Mouse (Mus musculus) forebrain, embryonic 16.5 days (tissue): ENCODE measurements at regions not wholly inside any gene's neighbourhood (a gene's known extent, or its start where the extent isn't known, plus 50 kb on each side); places are given as distances from the start of the nearest gene placed in this dataset.
A peak's percentile ranks its signal among the peaks of the same experiment; 100 is the strongest.

Experiments used
- ATAC-seq: fragments of 200-750 bp; cut with Nextera tagmentation; 2 replicates; pipeline ENCODE4 v1.8.0; 2017; ENCODE audit warnings: mild to moderate bottlenecking, moderate library complexity
- H3K27ac ChIP-seq: fragments of 300-500 bp; sonication (generic); 2 replicates; pipeline ENCODE4 v1.5.1; 2014; ENCODE audit warnings: low read length, control low read depth
- H3K27me3 ChIP-seq: fragments of 300-500 bp; sonication (generic); replicated peaks from 2 replicates; pipeline ENCODE4 v1.6.1; 2014; ENCODE audit warnings: low read length; ENCODE audit not compliant: control insufficient read depth, insufficient read depth
- H3K36me3 ChIP-seq: fragments of 300-500 bp; sonication (generic); 2 replicates; pipeline ENCODE4 v1.6.1; 2014; ENCODE audit not compliant: control insufficient read depth, insufficient read depth
- H3K4me1 ChIP-seq: fragments of 300-500 bp; sonication (generic); replicated peaks from 2 replicates; pipeline ENCODE4 v1.6.1; 2014; ENCODE audit warnings: low read length; ENCODE audit not compliant: control insufficient read depth, insufficient read depth
- H3K4me2 ChIP-seq: fragments of 300-500 bp; sonication (generic); 2 replicates; pipeline ENCODE4 v1.6.1; 2014; ENCODE audit warnings: mild to moderate bottlenecking, low read length, control low read depth
- H3K4me3 ChIP-seq: fragments of 300-500 bp; sonication (generic); replicated peaks from 2 replicates; pipeline ENCODE4 v1.5.1; 2014; ENCODE audit warnings: mild to moderate bottlenecking, low read length, control low read depth
- H3K9ac ChIP-seq: fragments of 300-500 bp; sonication (generic); replicated peaks from 2 replicates; pipeline ENCODE4 v1.6.1; 2014; ENCODE audit warnings: low read depth, low read length, control low read depth
- H3K9me3 ChIP-seq: fragments of 300-500 bp; sonication (generic); 2 replicates; pipeline ENCODE4 v1.6.1; 2016; ENCODE audit warnings: low read length; ENCODE audit not compliant: control insufficient read depth
- WGBS: fragments of 180-500 bp; shearing (Covaris S2); extraction: QIAGEN DNeasy Blood & Tissue Kit; methylation state at CpG from one replicate; pipeline ENCODE4 v1.1.7; 2014; 5-methylcytosine and 5-hydroxymethylcytosine counted together

DNA sequence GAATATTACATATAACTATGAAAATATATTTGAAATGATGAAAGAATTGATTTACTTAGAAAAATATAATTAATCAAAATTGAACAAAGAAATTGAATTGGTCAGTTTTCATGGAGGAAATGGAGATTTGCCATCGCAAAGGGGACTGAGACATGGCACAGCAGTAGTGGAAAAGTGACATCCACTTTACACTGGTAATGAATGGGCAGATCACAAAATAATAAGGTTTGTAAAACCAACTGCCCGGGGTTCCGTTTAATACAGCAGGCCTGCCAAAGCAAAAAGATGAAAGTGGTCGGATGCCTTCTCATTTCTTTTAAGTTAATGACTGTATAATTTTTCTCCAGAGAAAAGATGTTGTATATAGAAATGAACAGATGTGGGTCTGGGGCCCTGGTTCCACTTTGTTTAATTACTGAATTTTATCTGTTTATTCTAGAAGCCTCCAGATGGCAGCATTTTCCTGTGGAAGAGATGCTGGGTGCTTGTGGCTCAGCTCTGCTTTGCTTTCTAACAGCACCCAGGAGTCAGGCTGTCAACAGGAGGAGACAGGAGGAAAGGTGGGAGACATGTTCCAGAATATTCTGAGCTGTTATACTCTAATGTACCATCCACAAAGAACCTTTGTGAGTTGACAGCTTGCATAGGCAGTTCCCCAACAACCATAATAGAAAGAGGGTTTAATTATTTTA is 75.6 kb upstream of the Fbxl17 start:
- peak; percentile 90 for ATAC-seq
- Histone ChIP-seq H3K27ac (no peak overlapping the region), H3K4me2 (no peak overlapping the region), H3K4me1 (no peaks in the 10 kb centered on the region), H3K4me3 (no peak overlapping the region), H3K36me3 (no peaks in the 10 kb centered on the region), H3K27me3 (no peaks in the 10 kb centered on the region), H3K9ac (no peak overlapping the region), H3K9me3 (no peaks in the 10 kb centered on the region)
- 55% methylated on average over 4 of the region's 4 CpGs for WGBS

DNA sequence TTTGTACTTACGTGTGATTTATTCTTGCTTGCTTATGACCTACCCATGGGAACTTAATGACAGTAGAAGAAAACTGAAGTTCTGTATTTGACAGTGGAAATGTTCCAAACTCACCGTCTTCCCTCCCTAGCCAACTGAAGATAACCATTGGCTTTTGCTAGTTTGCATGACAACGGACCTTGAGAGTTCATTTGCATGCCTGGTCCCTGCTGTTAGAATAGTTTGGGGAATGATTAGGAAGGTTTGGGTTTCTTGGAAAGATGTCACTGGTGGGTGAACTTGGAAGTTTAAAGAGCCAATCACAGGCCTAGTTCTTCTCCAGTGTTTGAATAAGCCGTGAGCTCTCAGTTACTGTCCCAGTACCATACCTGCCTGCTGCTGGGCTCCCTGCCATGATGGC is 83.1 kb upstream of the Fbxl17 start:
- H3K9me3 ChIP-seq: no peaks in the 10 kb centered on the region
- no peaks in the 10 kb centered on the region for H3K36me3 ChIP-seq
- no peak overlapping the region for H3K4me3 ChIP-seq
- 58% methylated on average over 4 of the region's 4 CpGs for WGBS
- no peak overlapping the region for H3K9ac ChIP-seq
- no peak for ATAC-seq
- H3K4me2 ChIP-seq: no peak overlapping the region
- no peak overlapping the region for H3K27ac ChIP-seq
- no peaks in the 10 kb centered on the region for H3K4me1 ChIP-seq
- H3K27me3 ChIP-seq: no peaks in the 10 kb centered on the region

DNA sequence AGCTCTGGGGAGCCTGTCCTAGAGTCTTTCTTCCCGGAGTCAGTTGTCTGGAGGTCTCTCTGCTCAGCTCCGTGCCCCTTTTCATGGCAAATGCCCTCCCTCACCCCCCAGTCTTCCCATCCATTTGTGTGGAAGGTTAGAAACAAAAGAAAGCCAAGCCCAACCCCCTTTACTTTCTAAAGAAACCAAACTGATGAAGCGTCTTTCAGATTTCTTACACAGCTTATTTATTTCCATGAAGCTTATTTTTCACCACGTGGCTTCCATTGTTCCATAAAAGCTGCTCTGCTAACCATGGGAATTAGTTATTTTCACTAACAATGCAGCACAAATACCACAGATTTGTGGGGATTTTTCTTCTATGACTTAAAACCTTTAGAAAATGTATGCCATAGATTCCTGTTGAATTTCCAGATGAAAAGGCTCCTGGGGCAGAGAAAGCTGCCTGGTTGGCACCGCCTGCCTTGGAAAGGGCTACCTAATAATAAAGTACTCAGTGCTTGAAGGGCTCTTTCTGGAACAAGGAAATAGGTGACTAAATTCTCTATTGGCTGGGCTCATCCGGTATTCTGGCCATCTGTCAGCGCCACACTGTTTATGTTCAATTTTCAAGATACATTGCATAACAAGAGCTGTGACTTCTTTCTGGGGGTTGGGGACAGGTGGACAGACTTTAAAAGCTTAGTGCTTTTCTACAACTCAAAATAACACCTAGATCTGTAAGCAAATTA is 107.4 kb upstream of the Fbxl17 start:
- Histone ChIP-seq H3K36me3 (no peaks in the 10 kb centered on the region), H3K4me1 (peaks cover 7% of the 10 kb centered on the region; the same call in 1 of the 2 replicates), H3K27ac (0 out of 2 replicates have a peak overlapping the region, but pooled peaks have one; percentile 15), H3K4me3 (no peak overlapping the region), H3K4me2 (no peak overlapping the region), H3K27me3 (no peaks in the 10 kb centered on the region), H3K9me3 (no peaks in the 10 kb centered on the region), H3K9ac (no peak overlapping the region)
- WGBS: 16% methylated on average over 7 of the region's 7 CpGs
- ATAC-seq: peak; percentile 52

DNA sequence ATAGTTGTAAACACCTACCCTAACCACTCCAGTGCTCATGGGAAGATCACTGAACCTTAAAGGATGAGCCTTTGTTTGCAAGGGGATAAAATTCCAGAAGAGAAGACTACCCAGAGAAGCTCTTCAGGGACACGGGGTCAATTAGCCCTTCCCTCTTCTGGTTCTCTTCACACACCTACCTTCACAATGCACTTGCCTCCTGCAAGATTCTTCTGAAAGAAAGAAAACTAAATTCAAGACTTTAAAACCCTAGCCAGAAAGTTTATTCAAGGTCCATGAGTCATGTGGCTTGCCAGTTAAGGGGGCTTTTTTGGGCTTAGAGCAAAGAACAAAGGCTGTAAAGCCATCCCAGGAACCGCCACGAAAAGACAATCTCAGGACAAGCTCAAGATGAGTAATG is 122.9 kb upstream of the Fbxl17 start:
- H3K4me3 ChIP-seq: no peak overlapping the region
- H3K4me2 ChIP-seq: no peak overlapping the region
- H3K27ac ChIP-seq: no peak overlapping the region
- 14% methylated on average over 3 of the region's 3 CpGs for WGBS
- ATAC-seq: no peak
- H3K36me3 ChIP-seq: no peaks in the 10 kb centered on the region
- no peaks in the 10 kb centered on the region for H3K9me3 ChIP-seq
- H3K27me3 ChIP-seq: no peaks in the 10 kb centered on the region
- H3K9ac ChIP-seq: no peak overlapping the region
- no peaks in the 10 kb centered on the region for H3K4me1 ChIP-seq

DNA sequence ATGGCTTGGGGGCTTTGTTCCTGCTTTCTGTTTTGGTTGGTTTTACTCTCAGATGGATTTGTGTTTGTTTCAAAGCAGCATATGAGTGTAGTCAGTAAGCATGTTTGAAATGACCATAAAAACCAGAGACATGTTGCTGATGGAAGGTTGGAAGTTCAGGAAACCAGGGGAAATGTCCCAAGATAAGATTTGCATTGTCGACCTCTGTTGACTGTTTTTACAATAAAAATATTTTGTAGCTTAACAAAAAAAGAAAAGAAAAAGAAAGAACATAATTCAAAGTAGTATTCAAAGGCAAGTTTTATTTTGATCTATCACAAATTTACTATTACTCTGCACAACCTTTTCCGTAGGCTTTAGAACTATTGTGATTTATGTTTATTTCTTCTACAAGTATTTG is 137.8 kb upstream of the Fbxl17 start:
- no peaks in the 10 kb centered on the region for H3K36me3 ChIP-seq
- H3K27ac ChIP-seq: no peak overlapping the region
- WGBS: 88% methylated on average over 2 of the region's 2 CpGs
- H3K27me3 ChIP-seq: no peaks in the 10 kb centered on the region
- H3K4me3 ChIP-seq: no peak overlapping the region
- ATAC-seq: no peak
- no peaks in the 10 kb centered on the region for H3K9me3 ChIP-seq
- H3K4me2 ChIP-seq: no peak overlapping the region
- H3K9ac ChIP-seq: no peak overlapping the region
- no peaks in the 10 kb centered on the region for H3K4me1 ChIP-seq

DNA sequence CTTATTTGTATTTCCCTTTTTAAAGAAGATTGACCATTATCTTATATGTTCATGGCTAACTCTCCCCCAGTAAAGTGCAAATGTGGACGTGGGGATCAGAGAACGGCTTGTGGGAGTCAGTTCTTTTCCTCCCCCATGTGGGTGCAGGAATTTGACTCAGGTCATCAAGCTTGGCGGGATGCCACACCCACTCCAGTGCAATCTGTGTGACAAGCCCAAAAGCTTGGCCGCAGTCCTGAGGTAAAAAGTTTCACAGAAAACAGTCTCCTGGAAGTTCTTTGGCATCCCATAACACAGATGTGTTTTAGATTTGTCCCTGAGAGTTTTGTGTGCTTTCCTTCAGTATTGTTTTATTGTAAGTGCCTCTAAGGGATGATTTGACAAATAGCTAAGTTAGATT is 144.6 kb upstream of the Fbxl17 start:
- Histone ChIP-seq H3K4me1 (no peaks in the 10 kb centered on the region), H3K9me3 (no peaks in the 10 kb centered on the region), H3K27ac (no peak overlapping the region), H3K9ac (no peak overlapping the region), H3K4me3 (no peak overlapping the region), H3K27me3 (no peaks in the 10 kb centered on the region), H3K4me2 (no peak overlapping the region), H3K36me3 (no peaks in the 10 kb centered on the region)
- no peak for ATAC-seq
- 95% methylated on average over 4 of the region's 4 CpGs for WGBS

DNA sequence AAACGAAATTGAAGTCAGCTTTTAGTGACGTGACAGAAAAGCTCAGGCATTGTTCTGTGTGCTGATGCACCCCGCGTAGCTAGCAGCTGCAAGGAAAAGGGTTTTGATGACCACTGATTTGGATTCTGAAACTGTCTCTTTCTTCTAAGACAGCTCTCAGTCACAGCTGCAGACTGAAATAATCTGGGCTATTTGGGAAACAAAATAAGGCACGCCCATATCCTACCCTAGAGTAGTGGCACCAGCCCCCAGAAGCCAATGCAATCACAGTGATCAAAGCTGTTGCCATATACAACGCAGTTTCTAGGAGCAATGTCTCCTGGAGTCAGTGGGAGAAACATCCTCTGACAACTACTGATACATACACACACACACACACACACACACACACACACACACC is 157.9 kb upstream of the Fbxl17 start:
- no peaks in the 10 kb centered on the region for H3K36me3 ChIP-seq
- WGBS: 67% methylated on average over 6 of the region's 6 CpGs
- peak; percentile 61 for ATAC-seq

DNA sequence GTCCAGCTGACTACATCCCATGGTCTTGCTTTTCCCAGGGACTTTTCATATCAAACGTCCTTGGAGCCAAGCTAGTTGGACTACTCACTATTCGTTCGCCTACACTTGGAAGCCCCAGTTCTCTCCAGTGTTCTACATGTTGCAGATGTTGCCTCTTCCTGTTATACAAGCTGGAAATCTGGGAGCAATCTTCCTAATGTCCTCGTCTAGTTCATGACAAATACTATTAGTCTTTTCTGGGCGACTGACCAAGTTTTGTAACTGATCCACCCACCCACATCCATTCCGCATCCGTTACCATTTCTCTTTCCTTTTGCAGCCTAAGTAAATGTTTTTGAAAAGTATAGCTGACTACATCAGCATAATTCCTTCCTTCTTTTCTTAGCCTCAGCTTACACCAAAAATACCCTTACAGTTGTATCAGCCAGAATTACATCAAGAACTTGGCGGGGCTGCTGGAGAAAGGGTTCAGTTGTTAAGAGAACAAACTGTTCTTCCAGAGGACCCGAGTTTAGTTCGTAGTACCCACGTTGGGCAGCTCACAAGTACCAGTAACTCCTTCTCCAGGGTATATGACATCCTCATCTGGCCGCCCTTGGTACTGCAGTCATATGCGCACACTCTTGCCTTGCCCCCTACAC is 161.1 kb upstream of the Fbxl17 start:
- no peak overlapping the region for H3K4me2 ChIP-seq
- no peaks in the 10 kb centered on the region for H3K9me3 ChIP-seq
- H3K36me3 ChIP-seq: no peaks in the 10 kb centered on the region
- WGBS: 84% methylated on average over 13 of the region's 13 CpGs
- H3K27me3 ChIP-seq: no peaks in the 10 kb centered on the region
- no peak overlapping the region for H3K27ac ChIP-seq
- H3K4me3 ChIP-seq: no peak overlapping the region
- ATAC-seq: no peak
- no peaks in the 10 kb centered on the region for H3K4me1 ChIP-seq
- H3K9ac ChIP-seq: no peak overlapping the region

More for the DNA sequence above, 157.9 kb upstream of the Fbxl17 start:
- Histone ChIP-seq H3K4me1 (no peaks in the 10 kb centered on the region), H3K27me3 (no peaks in the 10 kb centered on the region), H3K9ac (no peak overlapping the region), H3K4me3 (no peak overlapping the region), H3K27ac (no peak overlapping the region), H3K4me2 (no peak overlapping the region), H3K9me3 (no peaks in the 10 kb centered on the region)

DNA sequence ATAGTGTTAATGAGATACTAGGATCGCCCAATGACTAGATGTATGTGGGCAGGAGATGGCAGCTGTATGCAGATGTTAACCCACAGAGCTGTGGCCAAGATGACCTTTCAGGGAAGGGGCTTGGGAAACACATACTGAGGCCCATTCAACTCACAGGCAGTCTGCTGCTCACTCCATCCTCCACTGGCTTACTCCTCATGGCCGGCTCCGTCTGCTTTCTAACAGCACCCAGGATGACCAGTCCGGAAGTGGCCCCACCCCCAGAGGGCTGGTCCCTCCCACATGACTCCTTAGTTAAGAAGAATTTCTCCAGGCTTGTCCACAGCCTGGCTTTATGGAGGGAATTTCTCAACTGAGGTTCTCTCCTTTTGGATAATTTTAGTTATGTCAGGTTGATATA is 161.8 kb upstream of the Fbxl17 start:
- H3K36me3 ChIP-seq: no peaks in the 10 kb centered on the region
- no peak for ATAC-seq
- no peaks in the 10 kb centered on the region for H3K9me3 ChIP-seq
- no peak overlapping the region for H3K4me3 ChIP-seq
- H3K27ac ChIP-seq: no peak overlapping the region
- no peak overlapping the region for H3K4me2 ChIP-seq
- WGBS: 91% methylated on average over 4 of the region's 4 CpGs
- no peak overlapping the region for H3K9ac ChIP-seq
- H3K4me1 ChIP-seq: no peaks in the 10 kb centered on the region
- no peaks in the 10 kb centered on the region for H3K27me3 ChIP-seq
